Mouse (Mus musculus) urinary bladder, postnatal 25 days (tissue): ENCODE data around the gene Wfdc1.

Source experiments
- DNase-seq: peaks from one replicate; pipeline ENCODE4 v3.0.0; 2022; ENCODE audit warnings: low spot score

Wfdc1 gene

DNA sequence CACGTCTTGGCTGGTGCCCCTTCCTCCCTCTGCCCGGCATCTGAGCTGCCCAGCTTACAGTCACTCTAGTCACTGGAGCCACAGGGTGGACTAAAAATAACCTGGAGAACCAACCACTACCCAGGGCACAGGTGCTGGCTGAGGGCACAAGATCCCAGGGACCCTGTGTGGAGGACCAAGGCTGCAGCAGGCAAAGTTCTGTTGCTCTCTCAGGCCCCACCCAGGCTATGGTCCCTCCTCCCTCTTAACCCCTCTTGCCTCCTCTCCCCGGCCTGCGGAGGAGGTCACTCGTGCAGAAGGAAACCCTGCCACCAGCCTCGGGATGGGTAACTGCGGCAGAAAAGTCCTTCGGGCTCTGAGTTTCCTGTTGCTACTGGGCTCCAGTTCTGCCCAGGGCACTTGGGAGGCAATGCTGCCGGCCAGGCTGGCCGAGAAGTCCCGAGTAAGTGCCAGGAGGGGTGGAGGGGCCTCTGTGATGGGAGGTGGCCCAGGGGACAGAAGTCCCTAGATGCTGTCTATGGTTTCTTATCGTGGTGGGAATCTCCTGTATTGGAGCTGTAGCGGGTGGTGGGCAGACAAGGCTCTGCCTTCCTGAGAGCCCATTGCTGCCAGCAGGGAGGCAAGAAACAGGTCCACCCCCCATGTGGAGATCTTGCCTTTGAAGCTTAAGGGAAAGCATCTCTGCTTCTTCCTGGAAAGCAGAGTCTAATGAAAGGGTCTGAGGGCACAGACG lies at the start of gene Wfdc1:
Gene Wfdc1, plus strand, starts transcription at position 147 of the 733 bp plus-strand sequence.
- no peak for DNase-seq

DNA sequence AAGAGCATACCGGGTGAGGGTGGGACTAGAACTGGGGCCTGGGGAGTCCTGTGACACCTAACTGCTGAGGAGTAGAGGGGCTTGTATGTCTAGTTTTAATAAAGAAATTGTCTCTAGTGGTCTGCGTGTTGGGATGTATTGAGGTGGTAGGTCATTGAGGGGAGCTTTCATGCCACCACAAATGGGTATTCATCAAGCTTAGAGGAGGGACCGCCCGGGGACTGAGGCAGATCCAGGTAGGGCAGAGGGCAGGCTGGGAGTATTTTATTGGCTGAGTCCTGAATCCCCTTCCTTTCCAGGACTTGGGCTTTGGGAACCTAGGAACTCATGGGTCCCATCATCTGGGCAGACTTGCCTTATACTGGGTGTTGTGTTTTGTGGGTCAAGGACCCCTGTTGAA lies 49.4 kb upstream of the Wfdc1 start:
- no peak for DNase-seq

DNA sequence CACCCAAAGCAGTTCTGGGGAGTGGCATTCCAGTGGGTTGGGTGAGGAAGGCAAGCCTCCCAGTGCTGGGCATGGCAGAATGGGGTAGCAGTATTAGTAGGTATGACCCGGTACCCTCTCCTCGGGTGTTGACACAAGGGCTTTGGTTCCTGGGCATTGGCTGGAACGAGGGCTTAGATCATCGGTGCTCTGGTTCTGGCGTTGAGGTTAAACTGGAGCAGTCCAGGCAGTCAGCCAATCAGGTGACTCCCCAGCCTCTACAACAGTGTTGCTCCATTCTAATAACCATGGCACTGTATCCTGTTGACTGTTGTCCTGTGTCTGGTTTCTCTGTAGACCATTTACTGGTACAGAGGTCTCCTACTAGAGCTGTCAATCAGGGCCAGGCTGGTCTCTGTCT lies 48.6 kb upstream of the Wfdc1 start:
- DNase-seq: no peak

DNA sequence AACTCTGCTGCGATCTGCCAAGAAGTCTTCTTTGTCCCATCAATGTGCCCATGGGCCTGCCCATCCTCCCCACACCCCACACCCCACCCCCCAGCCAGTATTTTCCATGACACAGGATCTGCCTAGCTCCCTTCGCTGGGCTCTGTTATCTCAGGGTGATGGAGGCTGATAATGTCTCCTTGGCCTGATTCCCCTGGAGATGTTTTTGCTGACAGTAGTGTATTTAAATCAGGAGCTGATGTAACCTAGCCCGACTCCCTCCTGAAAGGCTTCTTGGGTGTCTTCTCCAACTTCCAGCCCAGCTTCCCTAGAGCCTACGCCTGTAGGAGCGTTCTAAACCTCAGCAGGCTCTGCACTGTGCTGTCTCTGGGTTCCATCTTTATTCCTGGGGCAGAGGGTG lies 47.3 kb upstream of the Wfdc1 start:
- DNase-seq: no peak

DNA sequence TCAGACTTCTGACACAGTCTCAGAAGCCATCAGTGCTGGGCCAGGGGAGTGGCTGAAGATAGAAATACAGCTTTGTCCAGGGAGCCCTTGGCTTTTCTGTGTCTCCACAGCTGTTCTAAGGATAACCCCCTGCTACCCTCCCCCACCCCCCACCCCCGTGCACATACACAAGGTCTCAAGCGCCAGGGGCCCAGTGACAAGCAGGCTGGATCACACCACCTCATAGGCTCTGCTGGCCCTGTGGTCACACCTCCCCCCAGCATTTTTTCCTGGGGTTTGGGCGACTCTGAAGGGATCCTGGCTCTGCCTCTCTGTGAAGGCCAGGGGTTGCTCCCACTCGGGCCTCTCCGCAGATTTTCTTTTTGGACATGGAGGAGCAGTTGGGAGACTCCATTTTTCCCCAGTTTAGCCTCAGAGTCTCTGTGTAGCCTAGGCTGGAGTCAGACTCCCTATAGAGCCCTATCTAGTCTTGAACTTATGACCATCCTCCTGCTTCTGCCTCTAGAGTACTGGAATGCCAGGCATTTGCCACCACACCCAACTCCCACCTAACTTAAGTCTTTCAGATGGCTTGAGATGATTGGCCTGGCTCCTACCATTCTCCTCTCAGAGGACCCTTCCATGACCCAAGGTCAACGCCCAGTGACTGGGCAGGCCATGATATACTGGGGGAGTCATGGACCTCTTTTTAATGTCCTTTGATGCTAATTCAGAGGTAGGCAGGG lies 45.9 kb upstream of the Wfdc1 start:
- DNase-seq: no peak

DNA sequence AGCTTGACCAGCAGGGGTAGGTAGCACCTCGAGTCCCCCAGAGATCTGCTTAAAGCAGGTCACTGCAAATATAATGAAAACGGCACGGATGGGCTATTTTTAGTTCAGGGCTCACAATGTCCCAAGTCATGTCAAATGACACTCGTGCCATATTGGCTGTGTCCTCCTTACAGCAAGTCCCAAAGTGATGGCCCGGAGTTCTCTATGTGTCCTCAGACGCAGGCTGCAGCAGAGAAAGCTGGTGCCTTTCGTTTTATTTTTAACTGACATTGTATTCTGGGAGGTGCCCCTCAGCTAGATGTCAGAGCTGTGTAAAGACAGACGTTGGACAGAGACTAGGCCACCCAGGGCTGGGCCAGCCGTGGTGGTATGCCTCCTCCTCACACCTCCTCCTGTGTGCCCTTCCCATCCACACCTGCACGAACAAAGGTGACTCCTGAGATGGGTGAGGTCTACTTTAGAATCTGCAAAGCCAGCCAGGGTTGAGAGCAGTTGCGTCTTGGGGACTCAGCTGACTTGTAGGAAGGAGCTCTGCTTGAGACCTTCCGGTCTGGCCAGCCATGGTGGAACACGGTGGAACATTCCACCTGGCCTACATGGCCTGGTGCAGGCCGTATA lies 45.2 kb upstream of the Wfdc1 start:
- no peak for DNase-seq

DNA sequence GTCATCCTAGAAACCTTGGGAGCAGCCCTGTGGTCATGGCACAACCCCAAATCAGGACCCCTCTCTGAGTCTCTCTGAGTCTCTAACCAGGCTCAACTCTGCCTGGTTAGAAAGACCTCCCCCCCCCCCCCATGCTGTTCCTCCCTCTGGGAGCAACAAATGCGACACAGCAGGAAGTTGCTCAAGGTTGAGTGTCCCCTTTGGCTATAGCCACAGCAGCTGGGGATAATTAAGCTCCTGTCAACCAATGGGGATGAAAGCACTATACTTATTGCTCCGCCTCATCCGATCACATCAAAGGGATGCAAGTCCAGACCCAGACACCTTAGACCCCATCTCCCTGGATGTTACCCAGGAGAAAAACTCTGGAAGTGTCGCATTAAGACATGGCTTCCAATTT lies 43.6 kb upstream of the Wfdc1 start:
- no peak for DNase-seq

DNA sequence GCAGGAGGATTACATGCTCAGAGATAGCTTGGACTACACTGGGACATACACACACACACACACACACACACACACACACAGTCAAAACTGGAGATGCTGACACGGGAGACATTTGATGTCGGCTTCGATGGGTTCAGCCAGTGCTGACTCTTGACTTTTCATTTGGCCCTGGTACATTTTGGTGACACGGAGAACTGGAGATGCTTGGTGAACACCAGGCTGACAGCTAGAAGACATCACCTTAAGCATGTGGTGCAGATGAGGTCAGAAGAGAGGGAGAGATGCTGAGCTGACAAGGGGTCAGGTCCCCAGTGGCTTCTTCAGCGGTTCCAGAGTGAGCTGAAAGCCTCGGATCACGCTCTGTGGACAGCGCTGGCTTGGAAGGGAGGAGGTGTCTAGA lies 43.1 kb upstream of the Wfdc1 start:
- no peak for DNase-seq

DNA sequence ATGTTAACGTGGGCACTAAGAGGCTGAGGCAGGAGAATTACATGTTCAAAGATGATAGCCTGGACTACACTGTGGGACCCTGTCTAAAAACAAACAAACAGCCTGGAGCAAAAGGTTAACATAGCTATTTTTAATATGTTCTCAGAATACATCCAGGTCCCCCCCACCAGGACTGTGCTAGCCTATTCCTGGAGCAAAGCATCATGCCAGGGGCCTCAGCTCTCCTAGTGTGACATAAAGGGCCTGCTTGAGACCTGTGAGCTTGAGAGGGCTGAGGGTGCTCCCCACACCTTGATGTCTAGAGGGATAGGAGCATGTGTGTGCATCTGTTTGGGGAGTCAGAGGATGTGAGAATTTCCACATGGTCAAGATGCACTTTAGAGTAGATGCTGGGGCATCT lies 42.4 kb upstream of the Wfdc1 start:
- no peak for DNase-seq

DNA sequence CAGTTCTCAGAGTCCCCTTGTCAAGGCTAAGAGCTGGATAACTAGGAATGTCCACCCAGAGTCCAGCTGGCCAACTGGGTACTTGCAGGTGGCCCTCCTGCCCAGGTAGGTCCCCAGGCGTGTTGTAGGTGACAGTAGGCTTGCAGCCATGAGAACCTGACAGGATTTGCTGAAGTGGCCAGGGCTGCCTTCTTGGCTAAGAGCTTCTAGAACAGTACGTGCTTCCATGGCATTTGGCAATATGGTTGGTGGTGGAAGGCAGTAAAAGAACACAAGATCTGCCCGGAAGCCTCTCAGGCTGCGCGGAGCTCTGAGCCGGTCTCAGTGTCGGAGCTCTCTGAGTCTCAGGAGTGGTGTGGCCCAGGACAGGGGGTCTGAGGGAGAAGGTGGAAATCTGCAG lies 41.2 kb upstream of the Wfdc1 start:
- no peak for DNase-seq

DNA sequence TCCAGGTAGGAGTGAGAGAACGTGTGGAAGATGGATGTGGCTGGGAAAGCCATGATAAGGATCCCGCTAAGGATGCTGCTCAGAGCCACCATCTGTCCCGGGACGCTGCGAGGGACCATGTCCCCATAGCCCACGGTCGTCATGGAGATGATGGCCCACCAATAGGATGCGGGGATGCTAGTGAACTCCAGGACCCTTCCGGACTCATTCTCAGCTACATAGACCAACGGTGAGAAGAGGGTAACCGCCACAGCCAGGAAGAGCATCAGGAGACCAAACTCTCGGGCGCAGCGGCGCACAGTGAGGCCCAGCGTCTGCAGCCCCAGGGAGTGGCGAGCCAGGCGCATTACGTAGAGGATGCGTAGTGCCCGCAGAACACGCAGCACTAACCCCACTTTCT lies 40.4 kb upstream of the Wfdc1 start:
- no peak for DNase-seq

DNA sequence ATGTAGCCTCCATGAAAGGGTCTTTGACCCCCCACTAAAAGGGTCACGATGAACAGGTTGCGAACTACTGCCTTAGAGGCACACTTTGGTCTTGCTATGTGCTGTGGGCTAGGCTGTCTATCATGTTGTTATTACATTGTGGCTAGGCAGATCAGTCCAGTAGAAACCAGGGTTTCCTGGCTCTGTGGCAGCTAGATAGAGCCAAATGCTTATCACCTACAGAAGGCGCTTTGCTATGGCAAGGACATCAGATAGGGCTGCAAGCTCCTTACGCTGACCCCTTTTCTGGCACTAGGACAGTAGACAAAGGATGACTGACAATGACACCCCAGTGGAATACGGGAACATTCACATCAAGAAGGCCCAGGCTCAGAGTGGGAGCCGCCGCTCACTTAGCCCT lies 39.0 kb upstream of the Wfdc1 start:
- DNase-seq: no peak

DNA sequence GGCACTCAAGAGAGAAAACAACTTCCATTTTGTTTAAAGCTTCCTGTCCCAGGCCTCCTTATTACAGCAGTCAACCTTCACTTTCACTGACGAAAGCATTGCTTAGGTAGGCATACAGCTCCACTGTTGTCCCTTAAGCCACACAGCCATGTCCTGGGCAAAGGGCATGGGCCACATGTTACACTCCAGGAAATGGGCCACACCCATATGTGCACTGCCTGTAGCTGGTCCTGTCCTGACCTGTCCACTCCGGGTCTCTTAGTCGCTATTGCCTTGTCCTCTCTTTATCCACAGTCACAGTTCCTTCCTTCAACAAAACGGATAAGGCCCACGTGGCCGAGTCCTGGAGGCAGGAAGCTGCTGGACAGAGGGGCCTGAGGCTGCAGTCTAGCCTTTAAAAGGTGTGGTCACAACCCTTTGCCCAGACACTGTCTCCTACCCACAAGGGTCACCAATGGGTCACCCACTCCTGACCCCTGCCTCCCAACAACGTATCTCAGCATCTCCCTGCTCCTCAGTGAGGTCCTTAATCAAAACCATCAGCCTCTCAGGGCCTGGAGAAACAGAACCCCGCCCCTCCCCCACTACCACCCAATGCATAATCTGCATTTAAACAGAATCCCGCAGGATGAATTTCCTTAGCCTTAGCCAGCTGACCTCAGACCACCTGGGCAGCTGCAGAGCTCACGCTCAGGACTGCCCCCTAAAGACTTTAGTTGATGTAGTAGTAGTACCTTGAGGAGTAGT lies 38.4 kb upstream of the Wfdc1 start:
- DNase-seq: no peak

DNA sequence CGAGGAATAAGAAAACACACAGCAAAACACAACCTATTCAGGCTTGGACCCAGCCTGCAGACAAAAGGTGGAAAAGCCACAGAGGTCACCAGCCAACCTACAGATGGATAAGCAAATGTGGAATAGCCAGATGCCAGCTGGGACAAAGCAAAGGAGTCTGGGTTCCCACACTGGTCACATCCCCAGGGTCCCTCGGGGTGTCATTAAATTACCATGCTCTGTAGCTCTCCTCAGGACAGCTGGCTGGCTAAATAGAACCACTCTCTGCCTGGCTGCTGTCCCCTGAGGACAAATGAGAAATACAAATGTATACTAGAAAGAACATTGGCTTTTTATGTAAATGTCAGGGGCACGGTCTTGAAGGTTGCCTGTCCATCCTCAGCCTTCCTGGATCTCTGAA lies 35.3 kb upstream of the Wfdc1 start:
- no peak for DNase-seq

DNA sequence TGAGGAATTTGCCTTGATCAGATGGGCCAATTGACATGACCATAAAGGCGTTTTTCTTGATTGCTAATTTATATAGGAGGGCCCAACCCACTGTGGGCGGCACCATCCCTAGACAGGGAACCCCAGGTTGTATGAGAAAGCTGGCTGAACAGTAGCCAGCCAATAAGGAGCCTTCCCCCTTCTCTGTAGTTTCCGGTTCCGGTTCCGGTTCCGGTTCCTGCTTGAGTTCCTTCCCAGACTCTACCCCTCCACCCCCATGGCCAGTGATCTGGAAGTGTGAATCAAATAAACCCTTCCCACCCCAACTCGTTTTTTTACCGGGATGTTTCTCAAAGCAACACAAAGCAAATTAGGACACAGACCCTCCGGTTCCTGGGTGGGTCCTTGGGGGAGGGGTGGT lies 33.9 kb upstream of the Wfdc1 start:
- DNase-seq: no peak

DNA sequence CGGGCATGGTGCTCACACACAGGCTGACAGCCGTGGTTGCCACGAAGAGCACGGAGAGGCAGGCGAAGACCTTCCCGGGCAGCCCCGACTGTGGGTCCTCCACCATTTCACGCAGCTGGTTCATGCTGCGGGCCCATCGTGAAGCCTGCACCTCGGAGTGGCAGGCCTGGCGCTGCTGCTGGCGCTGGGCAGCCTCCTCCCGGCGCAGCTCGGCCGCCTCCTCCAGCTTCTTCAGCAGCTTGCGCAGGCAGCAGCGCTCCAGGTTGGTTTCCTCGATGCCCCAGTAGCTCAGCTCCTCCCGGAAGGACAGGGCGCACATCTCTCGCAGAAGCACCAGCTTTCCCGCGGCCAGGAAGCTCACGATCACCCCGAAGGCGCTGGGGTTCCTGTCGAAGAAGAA lies 33.3 kb upstream of the Wfdc1 start:
- no peak for DNase-seq

DNA sequence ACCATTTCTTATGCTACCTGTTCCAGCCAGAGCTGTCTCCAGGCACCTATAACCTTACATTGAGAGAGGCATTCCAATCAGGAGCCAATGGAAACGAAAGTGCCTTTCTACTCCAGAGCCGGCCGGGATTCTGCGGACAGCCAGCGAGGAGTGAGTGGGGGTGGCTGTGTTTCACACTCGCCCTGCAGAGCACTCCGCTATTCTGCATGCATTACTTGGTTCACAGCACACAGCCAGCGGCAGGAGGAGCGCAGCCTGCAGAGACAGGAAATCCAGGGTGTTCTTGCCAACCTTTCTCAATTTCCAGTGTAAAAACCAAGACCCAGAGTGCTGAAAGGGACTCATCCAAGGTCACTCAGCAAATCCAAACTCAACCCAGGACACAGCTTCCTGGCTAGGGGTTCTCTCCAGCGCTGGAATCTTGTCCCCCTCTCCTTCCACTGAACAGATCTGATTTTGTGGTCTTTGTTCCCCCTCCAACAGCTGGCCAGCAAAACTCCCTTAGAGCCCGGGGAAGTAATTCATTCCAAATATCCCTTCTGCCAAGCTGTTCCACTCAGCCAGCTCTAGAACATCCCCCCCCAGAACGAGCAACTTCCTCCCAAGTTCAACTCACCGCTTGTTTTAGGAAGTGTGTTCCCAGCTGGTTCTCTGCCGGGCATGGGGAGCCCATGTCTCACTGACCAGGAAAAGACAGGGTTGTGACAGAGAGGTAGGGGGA lies 31.4 kb upstream of the Wfdc1 start:
- DNase-seq: no peak

DNA sequence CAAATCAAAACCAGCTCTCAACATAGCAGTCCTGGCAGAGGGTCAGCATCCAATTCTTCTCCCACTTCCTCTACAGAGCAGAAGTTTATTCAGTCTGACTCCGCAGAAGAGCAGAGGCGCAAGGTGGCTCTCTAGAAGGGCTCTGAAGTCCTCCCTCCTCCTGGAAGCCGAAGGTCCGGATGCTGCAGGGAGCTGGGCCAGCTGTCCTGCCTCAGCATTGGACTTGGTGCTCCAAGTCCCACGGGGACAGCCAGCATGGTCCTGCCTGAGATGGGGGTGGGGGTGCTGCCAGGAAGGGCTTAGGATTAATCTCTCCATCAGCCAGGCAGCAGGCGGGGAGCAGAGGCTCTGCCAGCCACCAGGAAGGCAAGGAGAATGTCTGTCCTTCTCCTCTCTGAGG lies 30.8 kb upstream of the Wfdc1 start, which contains the start of gene Kcng4:
Gene Kcng4, minus strand, starts transcription at position 303 of the 400 bp plus-strand sequence.
- DNase-seq: no peak

DNA sequence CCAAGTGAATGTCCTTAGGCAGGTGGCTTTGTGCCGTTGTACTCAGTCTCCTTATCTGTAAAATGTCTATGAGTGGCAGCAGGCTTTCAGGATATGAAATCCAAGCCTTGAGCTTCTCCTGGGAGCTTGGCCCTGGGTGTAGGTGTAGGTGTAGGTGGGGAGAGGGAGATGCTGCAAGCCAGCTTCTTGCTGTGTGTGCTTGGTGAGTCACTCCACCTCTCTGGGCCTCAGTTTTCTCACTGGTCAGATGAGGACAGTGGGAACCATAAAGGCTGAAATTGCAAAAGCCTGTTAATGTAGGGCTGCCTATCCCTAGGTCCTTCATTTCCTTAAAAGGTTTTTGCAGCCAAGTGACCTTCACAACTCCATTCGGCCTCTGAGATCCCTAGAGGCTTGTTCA lies 30.2 kb upstream of the Wfdc1 start:
- DNase-seq: no peak

DNA sequence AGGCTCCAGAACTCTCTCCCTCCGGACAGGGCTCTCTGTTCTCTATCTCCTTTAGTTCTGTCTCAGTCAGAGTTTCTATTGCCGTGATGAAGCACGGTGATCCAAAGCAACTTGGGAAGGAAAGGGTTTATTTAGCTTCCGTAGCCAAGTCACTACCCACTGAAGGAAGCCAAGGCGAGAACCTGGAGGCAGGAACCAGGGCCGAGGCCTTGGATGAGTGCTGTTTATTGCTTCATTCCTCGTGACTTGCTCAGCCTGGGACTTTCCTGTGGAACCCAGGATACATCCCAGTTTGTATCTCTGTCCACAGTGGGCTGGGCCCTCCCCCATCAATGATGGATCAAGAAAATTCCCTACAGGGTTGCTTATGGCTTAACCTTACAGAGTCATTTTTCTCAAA lies 29.4 kb upstream of the Wfdc1 start:
- DNase-seq: no peak

DNA sequence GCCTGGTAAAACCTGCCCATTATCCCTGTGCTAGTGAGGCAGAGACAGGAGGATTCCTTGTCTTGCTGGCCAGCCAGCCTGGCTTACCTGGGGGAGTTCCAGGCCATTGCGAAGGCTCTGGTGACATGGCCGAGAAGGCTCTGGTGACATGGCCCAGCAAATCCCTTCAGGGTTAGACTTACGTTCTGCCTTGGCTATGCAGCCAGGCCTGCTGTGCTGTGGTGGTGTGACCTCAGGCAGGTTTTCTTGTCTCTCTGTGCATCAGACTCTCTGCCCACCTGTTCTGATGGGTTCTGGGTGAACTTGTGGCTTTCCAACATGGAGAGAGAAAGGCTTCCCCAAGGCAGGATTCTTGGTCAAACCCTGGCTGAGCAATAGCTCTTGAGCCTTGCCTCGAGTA lies 28.8 kb upstream of the Wfdc1 start:
- DNase-seq: no peak

DNA sequence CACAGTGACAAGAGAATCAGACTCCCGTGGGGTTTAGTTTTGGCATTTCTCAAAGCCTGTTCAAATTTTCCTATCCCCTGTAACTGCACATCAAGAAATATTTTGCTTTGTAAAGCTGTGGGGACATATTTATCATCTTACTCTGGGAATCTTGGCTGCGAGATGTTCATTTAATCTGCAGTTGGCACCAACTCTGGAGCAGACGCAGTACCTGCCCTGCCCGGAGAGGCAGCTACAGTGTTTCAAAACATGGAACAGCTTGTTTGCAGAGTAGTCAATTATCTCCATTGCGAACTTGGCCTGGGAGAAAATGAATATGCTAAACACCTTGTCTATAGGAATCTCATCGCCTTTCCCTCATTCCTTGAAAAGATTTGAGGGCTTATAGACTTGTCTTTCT lies 27.9 kb upstream of the Wfdc1 start:
- DNase-seq: no peak
